ENCODE assay signal across 17 mouse cellular contexts in the genomic region with DNA sequence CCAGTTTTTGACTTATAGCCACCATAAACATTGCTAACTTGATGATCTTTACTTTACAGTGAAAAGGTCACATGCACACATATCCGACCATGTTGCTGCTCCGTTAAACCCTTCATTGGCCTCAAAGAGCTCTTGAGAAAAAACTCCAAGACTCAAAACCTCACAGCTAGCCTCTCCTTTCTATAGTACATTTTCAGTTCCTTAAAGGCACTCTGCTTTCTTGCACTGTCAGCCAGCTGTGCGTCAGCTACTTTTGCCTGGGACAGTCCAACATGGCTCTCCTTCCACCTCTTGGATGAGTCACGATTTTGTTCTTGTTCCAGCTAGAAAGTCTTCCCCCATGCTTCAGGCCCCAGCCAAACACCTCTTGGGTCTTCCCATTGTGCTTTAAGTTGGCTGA. TPM values are rescaled to one million over a fixed set of nuclear protein-coding genes. Genes with fewer than 3 reads are reported as not detected.
DNase-seq lines count a peak whose midpoint lies in the region; TF ChIP-seq lines count a peak whose summit lies in the region.
"Had no signal": no experiment of that assay in that cellular context is flagged by ENCODE, and none has a peak within 500 bp of the region (broad histone marks: within the 10 kb centered on the region; RNA-seq: fewer than 3 reads in every experiment).

No protein-coding gene starts in this region.

- peak; percentile 18 for DNase-seq in layer of hippocampus, adult 9-11 months
- no peak for DNase-seq in layer of hippocampus, postnatal 36 days
- DNase-seq in thymus, adult 2 months, result no peak
- no peak for DNase-seq in thymus, postnatal 25 days
- peak; percentile 33 for DNase-seq in c-Kit-positive CD71-negative TER-119-negative erythroid progenitor cells, embryonic 14.5 days (ENCODE audit: low read depth)
- DNase-seq in skeletal muscle tissue, adult 2 months (ENCODE audit: low read depth, low spot score), result peak; percentile 27
- DNase-seq in cerebellum, postnatal 10 days, result no peak
- DNase-seq in adrenal gland, postnatal 4 days (ENCODE audit: low spot score in 2 of 2), result no peak
- DNase-seq: adrenal gland, postnatal 10 days; cerebellum, postnatal 36 days; kidney, postnatal 25 days; liver, embryonic 13.5 days had no signal

- peaks cover 7% of the 10 kb centered on the region for H3K4me1 ChIP-seq in thymus, adult 2 months (replicated peaks; ENCODE audit: control insufficient read depth, insufficient read depth, low read length)

- 33% methylated on average over 4 of the region's 4 CpGs for WGBS in thymus, adult 2 months

- H3K4me3 ChIP-seq in thymus, adult 2 months (ENCODE audit: control insufficient read depth, insufficient read depth, low read length), result no peak overlapping the region
- H3K4me3 ChIP-seq: embryonic facial prominence, embryonic 13.5 days; forebrain, embryonic 10.5 days; heart, adult 2 months; hindbrain, embryonic 12.5 days; liver, embryonic 13.5 days; megakaryocyte, embryonic 14.5 days had no signal

- H3K27ac ChIP-seq in thymus, adult 2 months (ENCODE audit: control insufficient read depth, insufficient read depth, low read length), result peak overlapping the region; percentile 84
- H3K27ac ChIP-seq: embryonic facial prominence, embryonic 13.5 days; forebrain, embryonic 10.5 days; heart, adult 2 months; hindbrain, embryonic 12.5 days; liver, embryonic 13.5 days had no signal

- H3K27me3 ChIP-seq in thymus, adult 2 months (ENCODE audit: control insufficient read depth, insufficient read depth, low read length), result no peaks in the 10 kb centered on the region
- H3K27me3 ChIP-seq: embryonic facial prominence, embryonic 13.5 days; hindbrain, embryonic 12.5 days; liver, embryonic 13.5 days had no signal

- no peak for TF ChIP-seq CTCF in thymus, adult 2 months (IDR thresholded peaks at IDR 0.05; ENCODE audit: borderline replicate concordance, control insufficient read depth, extremely low read depth, insufficient read depth, low read length, poor library complexity)

- no peaks in the 10 kb centered on the region for H3K36me3 ChIP-seq in thymus, adult 2 months (ENCODE audit: control insufficient read depth, insufficient read depth, low read length)
- H3K36me3 ChIP-seq: embryonic facial prominence, embryonic 13.5 days; forebrain, embryonic 10.5 days; hindbrain, embryonic 12.5 days; liver, embryonic 13.5 days had no signal

- no peak for TF ChIP-seq POLR2A in thymus, adult 2 months (IDR thresholded peaks at IDR 0.05; ENCODE audit: control insufficient read depth, extremely low read depth, insufficient read depth, low read length, poor library complexity)

RNA-seq across cellular contexts. Expression of a gene that starts 35.9 kb away (rescaled TPM):
- total RNA-seq in layer of hippocampus, postnatal 36 days (2021), result 1 to 10 TPM; 7.8 TPM
- 6.3 and 7.5 TPM in 2 replicates for polyA plus RNA-seq in thymus, adult 2 months (2012; rRNA removed)
- 10 to 100 TPM; 15.4 to 17.8 TPM for total RNA-seq in adrenal gland, postnatal 4 days (2021)

RNA-seq across cellular contexts. Expression of a gene that starts 43.9 kb away (rescaled TPM):
- total RNA-seq in layer of hippocampus, postnatal 36 days (2021), result not detected
- 13.5 and 16.5 TPM in 2 replicates for polyA plus RNA-seq in thymus, adult 2 months (2012; rRNA removed)
- 1 to 10 TPM; 1.0 to 1.3 TPM for total RNA-seq in adrenal gland, postnatal 4 days (2021)

Comparison
In these comparisons a context has a peak if more than half of its experiments do, and no peak if none do; other contexts are left out.
1. DNase-seq: peak in layer of hippocampus, adult 9-11 months (single experiment), c-Kit-positive CD71-negative TER-119-negative erythroid progenitor cells, embryonic 14.5 days (single experiment) and skeletal muscle tissue, adult 2 months (single experiment); none in layer of hippocampus, postnatal 36 days (0 of 2), thymus, adult 2 months (single experiment), thymus, postnatal 25 days (single experiment), cerebellum, postnatal 10 days (0 of 2) and adrenal gland, postnatal 4 days (0 of 2).